Mouse (Mus musculus): Measurements from ENCODE around the gene Lin37.

The Lin37 gene

GRCm38 (mm10) chr7:30586455-30587020 lies 26.9 kb upstream of the Lin37 start:
- DNase-seq (ENCODE audit: low read depth) = no peak

GRCm38 (mm10) chr7:30585170-30585569 lies 25.5 kb upstream of the Lin37 start:
- no peak for DNase-seq (ENCODE audit: low read depth)

GRCm38 (mm10) chr7:30584339-30584738 lies 24.7 kb upstream of the Lin37 start:
- no peak for DNase-seq (ENCODE audit: low read depth)

- no peak for DNase-seq (ENCODE audit: low read depth)
Measured at GRCm38 (mm10) chr7:30581547-30581946, 21.9 kb upstream of the Lin37 start.

GRCm38 (mm10) chr7:30579950-30580349 lies 20.3 kb upstream of the Lin37 start:
- no peak for DNase-seq (ENCODE audit: low read depth)

GRCm38 (mm10) chr7:30572969-30573368 lies 13.3 kb upstream of the Lin37 start:
- DNase-seq (ENCODE audit: low read depth) = no peak

GRCm38 (mm10) chr7:30572389-30572788 lies 12.8 kb upstream of the Lin37 start:
- DNase-seq (ENCODE audit: low read depth) = no peak

GRCm38 (mm10) chr7:30567555-30567954 lies 7.9 kb upstream of the Lin37 start:
- no peak for DNase-seq (ENCODE audit: low read depth)

- DNase-seq (ENCODE audit: low read depth) = no peak
Measured at GRCm38 (mm10) chr7:30566033-30566432, 6.4 kb upstream of the Lin37 start.

- DNase-seq (ENCODE audit: low read depth) = no peak
Measured at GRCm38 (mm10) chr7:30564970-30565571, 5.4 kb upstream of the Lin37 start, which contains the start of gene Igflr1. Igflr1 (plus strand) TSS chr7:30565427.

GRCm38 (mm10) chr7:30563906-30564280 lies 4.3 kb upstream of the Lin37 start:
- no peak for DNase-seq (ENCODE audit: low read depth)

- peak; percentile 99 for DNase-seq (ENCODE audit: low read depth)
Measured at GRCm38 (mm10) chr7:30563117-30563905, 3.7 kb upstream of the Lin37 start, which contains the start of the genes U2af1l4, Gm49396 and Psenen. U2af1l4 (plus strand) TSS chr7:30563301. Gm49396 (plus strand) TSS chr7:30563344. Psenen (minus strand) TSS chr7:30563627.

- no peak for DNase-seq (ENCODE audit: low read depth)
Measured at GRCm38 (mm10) chr7:30562526-30563116, 3.0 kb upstream of the Lin37 start.

- no peak for DNase-seq (ENCODE audit: low read depth)
Measured at GRCm38 (mm10) chr7:30560296-30560695, 658 bp upstream of the Lin37 start.

- peak; percentile 34 for DNase-seq (ENCODE audit: low read depth)
Measured at GRCm38 (mm10) chr7:30558656-30559442, 789 bp downstream of the Lin37 start.

GRCm38 (mm10) chr7:30557901-30558514 lies 1.6 kb downstream of the Lin37 start:
- DNase-seq (ENCODE audit: low read depth) = no peak

GRCm38 (mm10) chr7:30556894-30557536 lies 2.6 kb downstream of the Lin37 start:
- DNase-seq (ENCODE audit: low read depth) = peak; percentile 52

GRCm38 (mm10) chr7:30553810-30554584 lies 5.6 kb downstream of the Lin37 start:
- DNase-seq (ENCODE audit: low read depth) = no peak

GRCm38 (mm10) chr7:30553021-30553589 lies 6.5 kb downstream of the Lin37 start:
- DNase-seq (ENCODE audit: low read depth) = peak; percentile 78
